Mouse (Mus musculus): Measurements from ENCODE around the gene Kdf1. TPM values are rescaled to one million over a fixed set of nuclear protein-coding genes. Genes with fewer than 3 reads are reported as not detected.

Gene Kdf1
- total and polyA plus RNA-seq, 2 experiments from 2014 or later = 1.2 to 2.0 TPM

- Histone ChIP-seq H3K4me3 (ENCODE audit: low read depth, low read length) (no peak overlapping the region), H3K27me3 (ENCODE audit: insufficient read depth, low read length) (no peaks in the 10 kb centered on the region), H3K36me3 (ENCODE audit: insufficient read depth, low read length) (peaks cover 75% of the 10 kb centered on the region), H3K9me3 (ENCODE audit: low read length) (no peaks in the 10 kb centered on the region), H3K4me1 (ENCODE audit: insufficient read depth, low read length) (no peaks in the 10 kb centered on the region), H3K4me2 (ENCODE audit: low read depth, low read length, poor library complexity, severe bottlenecking) (no peak overlapping the region), H3K27ac (ENCODE audit: low read depth, low read length) (no peak overlapping the region), H3K9ac (replicated peaks; ENCODE audit: low read length, poor library complexity, severe bottlenecking) (no peak overlapping the region)
- no peak for DNase-seq (ENCODE audit: low spot score)
- no peak for ATAC-seq (ENCODE audit: low FRiP score)
- 92% methylated on average over 3 of the region's 3 CpGs for WGBS
- TF ChIP-seq CTCF (IDR thresholded peaks at IDR 0.05) = no peak
Measured at GRCm38 (mm10) chr4:133532777-133533176, 14.0 kb downstream of the Kdf1 start.

- no peak for ATAC-seq (ENCODE audit: low FRiP score)
- Histone ChIP-seq H3K27ac (ENCODE audit: low read depth, low read length) (no peak overlapping the region), H3K9ac (replicated peaks; ENCODE audit: low read length, poor library complexity, severe bottlenecking) (no peak overlapping the region), H3K4me3 (ENCODE audit: low read depth, low read length) (no peak overlapping the region), H3K27me3 (ENCODE audit: insufficient read depth, low read length) (no peaks in the 10 kb centered on the region), H3K4me2 (ENCODE audit: low read depth, low read length, poor library complexity, severe bottlenecking) (no peak overlapping the region), H3K36me3 (ENCODE audit: insufficient read depth, low read length) (peaks cover 60% of the 10 kb centered on the region), H3K4me1 (ENCODE audit: insufficient read depth, low read length) (no peaks in the 10 kb centered on the region), H3K9me3 (ENCODE audit: low read length) (no peaks in the 10 kb centered on the region)
- 90% methylated on average over 3 of the region's 3 CpGs for WGBS
- no peak for DNase-seq (ENCODE audit: low spot score)
- TF ChIP-seq CTCF (IDR thresholded peaks at IDR 0.05) = no peak
Measured at GRCm38 (mm10) chr4:133536081-133536480, 17.3 kb downstream of the Kdf1 start.

- H3K9ac ChIP-seq (replicated peaks; ENCODE audit: low read length, poor library complexity, severe bottlenecking) = no peak overlapping the region
- no peaks in the 10 kb centered on the region for H3K4me1 ChIP-seq (ENCODE audit: insufficient read depth, low read length)
- H3K4me3 ChIP-seq (ENCODE audit: low read depth, low read length) = no peak overlapping the region
- H3K4me2 ChIP-seq (ENCODE audit: low read depth, low read length, poor library complexity, severe bottlenecking) = no peak overlapping the region
- no peak for TF ChIP-seq CTCF (IDR thresholded peaks at IDR 0.05)
- H3K36me3 ChIP-seq (ENCODE audit: insufficient read depth, low read length) = peaks cover 55% of the 10 kb centered on the region
- no peak for ATAC-seq (ENCODE audit: low FRiP score)
- DNase-seq (ENCODE audit: low spot score) = no peak
- H3K27ac ChIP-seq (ENCODE audit: low read depth, low read length) = no peak overlapping the region
- no peaks in the 10 kb centered on the region for H3K27me3 ChIP-seq (ENCODE audit: insufficient read depth, low read length)
- no peaks in the 10 kb centered on the region for H3K9me3 ChIP-seq (ENCODE audit: low read length)
- WGBS = 91% methylated on average over 5 of the region's 5 CpGs
Measured at GRCm38 (mm10) chr4:133536652-133537051, 17.9 kb downstream of the Kdf1 start.

GRCm38 (mm10) chr4:133545272-133546231 lies 26.8 kb downstream of the Kdf1 start, which contains the start of gene Nudc:
TSS of gene Nudc (minus strand) at chr4:133545996.
- Histone ChIP-seq H3K4me2 (ENCODE audit: low read depth, low read length, poor library complexity, severe bottlenecking) (peak within 1 kb of the TSS; percentile 55), H3K9ac (replicated peaks; ENCODE audit: low read length, poor library complexity, severe bottlenecking) (peak within 1 kb of the TSS; percentile 57), H3K27ac (ENCODE audit: low read depth, low read length) (peak within 1 kb of the TSS; percentile 80), H3K36me3 (ENCODE audit: insufficient read depth, low read length) (peaks cover 8% of the 10 kb centered on the region; the same call in 1 of the 2 replicates), H3K9me3 (ENCODE audit: low read length) (no peaks in the 10 kb centered on the region), H3K27me3 (ENCODE audit: insufficient read depth, low read length) (no peaks in the 10 kb centered on the region), H3K4me1 (ENCODE audit: insufficient read depth, low read length) (no peaks in the 10 kb centered on the region), H3K4me3 (ENCODE audit: low read depth, low read length) (peak within 1 kb of the TSS; percentile 81)
- peak; percentile 98 for ATAC-seq (ENCODE audit: low FRiP score)
- TF ChIP-seq CTCF (IDR thresholded peaks at IDR 0.05) = no peak
- 1% methylated on average over 55 of the region's 77 CpGs for WGBS
- peak; percentile 98 for DNase-seq (ENCODE audit: low spot score)

GRCm38 (mm10) chr4:133552029-133552428 lies 33.3 kb downstream of the Kdf1 start:
- 86% methylated on average over 1 of the region's 1 CpGs for WGBS
- Histone ChIP-seq H3K9ac (replicated peaks; ENCODE audit: low read length, poor library complexity, severe bottlenecking) (no peak overlapping the region), H3K27me3 (ENCODE audit: insufficient read depth, low read length) (no peaks in the 10 kb centered on the region), H3K36me3 (ENCODE audit: insufficient read depth, low read length) (no peaks in the 10 kb centered on the region), H3K4me2 (ENCODE audit: low read depth, low read length, poor library complexity, severe bottlenecking) (no peak overlapping the region), H3K27ac (ENCODE audit: low read depth, low read length) (no peak overlapping the region), H3K9me3 (ENCODE audit: low read length) (no peaks in the 10 kb centered on the region), H3K4me3 (ENCODE audit: low read depth, low read length) (no peak overlapping the region), H3K4me1 (ENCODE audit: insufficient read depth, low read length) (no peaks in the 10 kb centered on the region)
- DNase-seq (ENCODE audit: low spot score) = no peak
- ATAC-seq (ENCODE audit: low FRiP score) = no peak
- no peak for TF ChIP-seq CTCF (IDR thresholded peaks at IDR 0.05)

GRCm38 (mm10) chr4:133552768-133553447 lies 34.1 kb downstream of the Kdf1 start, which contains the start of gene Nr0b2:
TSS of gene Nr0b2 (plus strand) at chr4:133553376.
- no peaks in the 10 kb centered on the region for H3K9me3 ChIP-seq (ENCODE audit: low read length)
- no peak for ATAC-seq (ENCODE audit: low FRiP score)
- no peaks in the 10 kb centered on the region for H3K27me3 ChIP-seq (ENCODE audit: insufficient read depth, low read length)
- H3K4me3 ChIP-seq (ENCODE audit: low read depth, low read length) = no peak within 1 kb of the TSS
- H3K4me2 ChIP-seq (ENCODE audit: low read depth, low read length, poor library complexity, severe bottlenecking) = no peak within 1 kb of the TSS
- no peak within 1 kb of the TSS for H3K9ac ChIP-seq (replicated peaks; ENCODE audit: low read length, poor library complexity, severe bottlenecking)
- H3K27ac ChIP-seq (ENCODE audit: low read depth, low read length) = no peak within 1 kb of the TSS
- no peak for TF ChIP-seq CTCF (IDR thresholded peaks at IDR 0.05)
- H3K36me3 ChIP-seq (ENCODE audit: insufficient read depth, low read length) = no peaks in the 10 kb centered on the region
- DNase-seq (ENCODE audit: low spot score) = no peak
- H3K4me1 ChIP-seq (ENCODE audit: insufficient read depth, low read length) = no peaks in the 10 kb centered on the region
- WGBS = 73% methylated on average over 10 of the region's 10 CpGs
